Mouse (Mus musculus) CH12.LX (cell line): ENCODE measurements at regions not wholly inside any gene's neighbourhood (a gene's known extent, or its start where the extent isn't known, plus 50 kb on each side); places are given as distances from the start of the nearest gene placed in this dataset.

ENCODE experiments used
- DNase-seq: peaks from one replicate; pipeline ENCODE4 v3.0.0-alpha.2; 2013; ENCODE audit errors: extremely low read depth
- H3K27ac ChIP-seq: 2 replicates; pipeline ENCODE4 v1.5.1; 2012; ENCODE audit warnings: low read depth, mild to moderate bottlenecking, control low read depth, moderate library complexity; ENCODE audit not compliant: insufficient read depth
- H3K27me3 ChIP-seq: replicated peaks from 2 replicates; pipeline ENCODE3; 2012; ENCODE audit warnings: inconsistent platforms
- H3K36me3 ChIP-seq, 2 experiments: replicated peaks in 1 of 2; 2 replicates each; pipeline versions ENCODE3 to v1.6.1; 2012; ENCODE audit warnings: inconsistent platforms in 1 of 2, low read length in 1 of 2, mild to moderate bottlenecking in 1 of 2, mixed read lengths in 1 of 2, moderate library complexity in 1 of 2; ENCODE audit not compliant: control insufficient read depth in 1 of 2, insufficient read depth in 1 of 2
- H3K4me1 ChIP-seq, 2 experiments: 2 replicates each; pipeline ENCODE4 v1.6.1; 2012; ENCODE audit warnings: inconsistent platforms in 1 of 2, moderate library complexity in 1 of 2; ENCODE audit not compliant: insufficient read depth in 2 of 2, control insufficient read depth in 1 of 2
- H3K4me2 ChIP-seq: 2 replicates; pipeline ENCODE4 v1.6.1; 2012; ENCODE audit warnings: low read depth, mild to moderate bottlenecking, control low read depth; ENCODE audit not compliant: poor library complexity, insufficient read depth, severe bottlenecking
- H3K4me3 ChIP-seq, 3 experiments: fragments of 150-350 bp in 1 of 3; sonication (generic) in 1 of 3; replicated peaks in 1 of 3; 2 replicates each; pipeline versions ENCODE3 to v1.5.1; 2011 to 2012; ENCODE audit warnings: low read depth in 2 of 3, low read length in 2 of 3, mild to moderate bottlenecking in 2 of 3, moderate library complexity in 2 of 3, control low read depth in 1 of 3, improper control_type of control experiment in 1 of 3, inconsistent platforms in 1 of 3, mixed read lengths in 1 of 3; ENCODE audit not compliant: poor library complexity in 1 of 3
- H3K79me2 ChIP-seq: replicated peaks from 2 replicates; pipeline ENCODE4 v1.6.1; 2012; ENCODE audit warnings: mild to moderate bottlenecking, moderate library complexity; ENCODE audit not compliant: control insufficient read depth, poor library complexity, insufficient read depth, severe bottlenecking; ENCODE audit errors: extremely low read depth
- H3K9ac ChIP-seq: 2 replicates; pipeline ENCODE4 v1.6.1; 2012; ENCODE audit warnings: low read depth, mild to moderate bottlenecking, control low read depth, moderate library complexity; ENCODE audit not compliant: insufficient read depth
- H3K9me3 ChIP-seq: replicated peaks from 2 replicates; pipeline ENCODE3; 2012; ENCODE audit warnings: low read length, inconsistent platforms, mixed read lengths
- EP300 ChIP-seq: IDR thresholded peaks from 2 replicates; pipeline ENCODE4 v1.6.1; 2011; ENCODE audit warnings: low read length, improper control_type of control experiment
- ETS1 ChIP-seq: conservative IDR thresholded peaks from 2 replicates; pipeline ENCODE4 v1.6.1; 2012; ENCODE audit warnings: low read depth, mild to moderate bottlenecking, inconsistent platforms, low read length, improper control_type of control experiment, moderate library complexity
- GABPA ChIP-seq: IDR thresholded peaks from 2 replicates; pipeline ENCODE4 v1.6.1; 2012; ENCODE audit warnings: low read depth, low read length, improper control_type of control experiment, inconsistent platforms; ENCODE audit not compliant: insufficient replicate concordance
- HCFC1 ChIP-seq: IDR thresholded peaks from 2 replicates; pipeline ENCODE4 v1.6.1; 2012; ENCODE audit warnings: low read depth, mild to moderate bottlenecking, inconsistent platforms, low read length, improper control_type of control experiment
- IRF4 ChIP-seq: IDR thresholded peaks from 2 replicates; pipeline ENCODE4 v1.6.1; 2014; ENCODE audit warnings: low read depth, mild to moderate bottlenecking, inconsistent platforms, low read length, improper control_type of control experiment
- KAT2A ChIP-seq: IDR thresholded peaks from 2 replicates; pipeline ENCODE4 v1.6.1; 2012; ENCODE audit warnings: low read length, improper control_type of control experiment, inconsistent platforms; ENCODE audit not compliant: insufficient replicate concordance
- MAX ChIP-seq: IDR thresholded peaks from 2 replicates; pipeline ENCODE4 v1.6.1; 2011; ENCODE audit warnings: low read length, improper control_type of control experiment
- MAZ ChIP-seq: IDR thresholded peaks from 2 replicates; pipeline ENCODE4 v1.6.1; 2012; ENCODE audit warnings: low read depth, mild to moderate bottlenecking, inconsistent platforms, low read length, improper control_type of control experiment, moderate library complexity
- MEF2A ChIP-seq: IDR thresholded peaks from 2 replicates; pipeline ENCODE4 v1.6.1; 2014; ENCODE audit warnings: low read depth, mild to moderate bottlenecking, inconsistent platforms, low read length, improper control_type of control experiment, borderline replicate concordance
- MXI1 ChIP-seq: IDR thresholded peaks from 2 replicates; pipeline ENCODE4 v1.6.1; 2011; ENCODE audit warnings: mild to moderate bottlenecking, low read depth, low read length, improper control_type of control experiment
- MYC ChIP-seq: IDR thresholded peaks from 2 replicates; pipeline ENCODE4 v1.6.1; 2011; ENCODE audit warnings: low read depth, mild to moderate bottlenecking, improper control_type of control experiment, low read length
- NRF1 ChIP-seq: IDR thresholded peaks from 2 replicates; pipeline ENCODE4 v1.6.1; 2014; ENCODE audit warnings: low read depth, mild to moderate bottlenecking, inconsistent platforms, low read length, improper control_type of control experiment, moderate library complexity
- POLR2A ChIP-seq: IDR thresholded peaks from 2 replicates; pipeline ENCODE4 v1.6.1; 2011; ENCODE audit warnings: low read depth, mild to moderate bottlenecking, improper control_type of control experiment, low read length
- POLR2AphosphoS2 ChIP-seq: IDR thresholded peaks from 2 replicates; pipeline ENCODE4 v1.6.1; 2011; ENCODE audit warnings: low read depth, low read length, improper control_type of control experiment
- RCOR1 ChIP-seq: conservative IDR thresholded peaks from 2 replicates; pipeline ENCODE4 v1.6.1; 2012; ENCODE audit warnings: low read depth, mild to moderate bottlenecking, inconsistent platforms, low read length, improper control_type of control experiment
- SIN3A ChIP-seq: IDR thresholded peaks from 2 replicates; pipeline ENCODE4 v1.6.1; 2012; ENCODE audit warnings: low read length, improper control_type of control experiment, inconsistent platforms
- TBP ChIP-seq: conservative IDR thresholded peaks from 2 replicates; pipeline ENCODE4 v1.6.1; 2011; ENCODE audit warnings: low read depth, low read length, improper control_type of control experiment
- TCF12 ChIP-seq: IDR thresholded peaks from 2 replicates; pipeline ENCODE4 v1.6.1; 2014; ENCODE audit warnings: low read depth, mild to moderate bottlenecking, inconsistent platforms, low read length, improper control_type of control experiment
- ZC3H11A ChIP-seq: IDR thresholded peaks from 2 replicates; pipeline ENCODE4 v1.6.1; 2012; ENCODE audit warnings: low read depth, mild to moderate bottlenecking, inconsistent platforms, low read length, improper control_type of control experiment
- ZKSCAN1 ChIP-seq: IDR thresholded peaks from 2 replicates; pipeline ENCODE4 v1.6.1; 2012; ENCODE audit warnings: low read depth, inconsistent platforms, low read length, improper control_type of control experiment, borderline replicate concordance
- ZMIZ1 ChIP-seq: IDR thresholded peaks from 2 replicates; pipeline ENCODE4 v1.6.1; 2012; ENCODE audit warnings: low read depth, mild to moderate bottlenecking, inconsistent platforms, low read length, improper control_type of control experiment
- ZNF384 ChIP-seq: IDR thresholded peaks from 2 replicates; pipeline ENCODE4 v1.6.1; 2012; ENCODE audit warnings: low read depth, low read length, improper control_type of control experiment, inconsistent platforms
- dilution Hi-C: fragments of 300-500 bp; cut with MboI; formaldehyde crosslinking; loops from 2 replicates; pipeline ENCODE4 v1.14.3; 2020; ENCODE audit warnings: low sequenced_read_pairs; ENCODE audit not compliant: extremely low pct_unique_long_range_greater_than_20kb, extremely low pct_ligation_motif_present
- in situ Hi-C: fragments of 300-500 bp; cut with MboI; formaldehyde crosslinking; loops from 3 replicates; pipeline ENCODE4 v1.14.3; 2019; ENCODE audit warnings: low sequenced_read_pairs, low pct_ligation_motif_present, low pct_unique_long_range_greater_than_20kb, mixed read lengths

- in situ Hi-C loops (no loop called here), dilution Hi-C loops (no loop called here)
- Histone ChIP-seq H3K27ac (no peak overlapping the region), H3K79me2 (no peaks in the 10 kb centered on the region), H3K9ac (no peak overlapping the region), H3K4me1 (peaks cover 0 to 3% of the 10 kb centered on the region in 2 experiments; a peak in 1 of 4 replicates), H3K27me3 (no peaks in the 10 kb centered on the region), H3K9me3 (no peaks in the 10 kb centered on the region), H3K4me2 (no peak overlapping the region), H3K4me3 (no peak overlapping the region), H3K36me3 (no peaks in the 10 kb centered on the region)
- TF ChIP-seq MYC: no peak
- TF ChIP-seq ETS1: no peak
- TF ChIP-seq IRF4: no peak
- no peak for TF ChIP-seq POLR2A
- TF ChIP-seq MXI1: no peak
- no peak for TF ChIP-seq POLR2AphosphoS2
- no peak for TF ChIP-seq ZKSCAN1
- TF ChIP-seq TCF12: no peak
- no peak for TF ChIP-seq EP300
- TF ChIP-seq HCFC1: no peak
- no peak for TF ChIP-seq MEF2A
- TF ChIP-seq ZC3H11A: no peak
- no peak for TF ChIP-seq GABPA
- DNase-seq: no peak
These were observed 327.9 kb downstream of the En1 start for GRCm38 (mm10) chr1:120930141-120930540.

- Histone ChIP-seq H3K4me1 (no peaks in the 10 kb centered on the region), H3K79me2 (no peaks in the 10 kb centered on the region), H3K36me3 (no peaks in the 10 kb centered on the region), H3K9me3 (peaks cover 2% of the 10 kb centered on the region), H3K9ac (no peak overlapping the region), H3K4me2 (no peak overlapping the region), H3K4me3 (no peak overlapping the region), H3K27me3 (no peaks in the 10 kb centered on the region), H3K27ac (no peak overlapping the region)
- in situ Hi-C loops: no loop called here
- no peak for DNase-seq
- TF ChIP-seq ETS1 (no peak), MAX (no peak), KAT2A (no peak), MAZ (no peak), EP300 (no peak), SIN3A (no peak), TCF12 (no peak), RCOR1 (no peak), ZMIZ1 (no peak), ZNF384 (no peak), TBP (no peak), NRF1 (no peak), MXI1 (no peak)
- dilution Hi-C loops: no loop called here
These were observed 333.1 kb downstream of the En1 start for GRCm38 (mm10) chr1:120935321-120935720.
